Mouse (Mus musculus): ENCODE measurements around the gene Sec24d.
"Not testable (repeated sequence)": the region's sequence is repeated elsewhere in the genome, so short reads cannot be mapped to it uniquely, and the experiment has no call there.

The Sec24d gene

GRCm38 (mm10) chr3:123336951-123337350, 69.7 kb downstream of the Sec24d start:
- in situ Hi-C loops (cut with MboI, MseI) = no loop called here

GRCm38 (mm10) chr3:123337853-123338252, 70.6 kb downstream of the Sec24d start:
- in situ Hi-C loops (cut with MboI, MseI) = no loop called here

- in situ Hi-C loops (cut with MboI, MseI) = no loop called here
Measured at GRCm38 (mm10) chr3:123338666-123339195, 71.5 kb downstream of the Sec24d start.

- in situ Hi-C loops (cut with MboI, MseI) = no loop called here
Measured at GRCm38 (mm10) chr3:123341049-123341448, 73.8 kb downstream of the Sec24d start.

- in situ Hi-C loops (cut with MboI, MseI) = no loop called here
Measured at GRCm38 (mm10) chr3:123343690-123344089, 76.4 kb downstream of the Sec24d start.

- in situ Hi-C loops (cut with MboI, MseI) = no loop called here
Measured at GRCm38 (mm10) chr3:123348080-123348802, 81.0 kb downstream of the Sec24d start.

- in situ Hi-C loops (cut with MboI, MseI) = loop anchor here (10.0 kb wide), 2 partner anchors 116 to 186 kb away; partner anchors contain the start of gene Synpo2
Measured at GRCm38 (mm10) chr3:123350602-123351001, 83.3 kb downstream of the Sec24d start.

- in situ Hi-C loops (cut with MboI, MseI) = loop anchor here (10.0 kb wide), 2 partner anchors 117 to 187 kb away; partner anchors contain the start of gene Synpo2
Measured at GRCm38 (mm10) chr3:123351519-123351918, 84.3 kb downstream of the Sec24d start.

- in situ Hi-C loops (cut with MboI, MseI) = loop anchor here (10.0 kb wide), 2 partner anchors 118 to 188 kb away; partner anchors contain the start of gene Synpo2
Measured at GRCm38 (mm10) chr3:123353183-123353582, 85.9 kb downstream of the Sec24d start.

- in situ Hi-C loops (cut with MboI, MseI) = loop anchor here (10.0 kb wide), 2 partner anchors 119 to 189 kb away; partner anchors contain the start of gene Synpo2
Measured at GRCm38 (mm10) chr3:123353661-123354060, 86.4 kb downstream of the Sec24d start.

- in situ Hi-C loops (cut with MboI, MseI) = loop anchor here (10.0 kb wide), 2 partner anchors 120 to 190 kb away; partner anchors contain the start of gene Synpo2
Measured at GRCm38 (mm10) chr3:123354388-123354787, 87.1 kb downstream of the Sec24d start.

GRCm38 (mm10) chr3:123356377-123356991, 89.2 kb downstream of the Sec24d start:
- in situ Hi-C loops (cut with MboI, MseI) = loop anchor here (10.0 kb wide), 2 partner anchors 122 to 192 kb away; partner anchors contain the start of gene Synpo2

- in situ Hi-C loops (cut with MboI, MseI) = not testable (repeated sequence)
Measured at GRCm38 (mm10) chr3:123366820-123367219, 99.6 kb downstream of the Sec24d start.

GRCm38 (mm10) chr3:123369161-123369560, 101.9 kb downstream of the Sec24d start:
- in situ Hi-C loops (cut with MboI, MseI) = no loop called here

- in situ Hi-C loops (cut with MboI, MseI) = no loop called here
Measured at GRCm38 (mm10) chr3:123370927-123371326, 103.7 kb downstream of the Sec24d start.

- in situ Hi-C loops (cut with MboI, MseI) = no loop called here
Measured at GRCm38 (mm10) chr3:123371766-123372535, 104.7 kb downstream of the Sec24d start.

- in situ Hi-C loops (cut with MboI, MseI) = no loop called here
Measured at GRCm38 (mm10) chr3:123376562-123376961, 109.3 kb downstream of the Sec24d start.

- in situ Hi-C loops (cut with MboI, MseI) = loop anchor here (5.0 kb wide), 1 partner anchor 123 kb away; no protein-coding TSS in a partner anchor
Measured at GRCm38 (mm10) chr3:123384435-123384834, 117.2 kb downstream of the Sec24d start.

GRCm38 (mm10) chr3:123385118-123385485, 117.8 kb downstream of the Sec24d start:
- in situ Hi-C loops (cut with MboI, MseI) = loop anchor here (5.0 kb wide), 1 partner anchor 57 kb away; no protein-coding TSS in a partner anchor

GRCm38 (mm10) chr3:123385486-123386156, 118.4 kb downstream of the Sec24d start, which contains the start of gene Mettl14:
Mettl14 (minus strand) TSS chr3:123386108.
- in situ Hi-C loops (cut with MboI, MseI) = loop anchor here (5.0 kb wide), 1 partner anchor 57 kb away; no protein-coding TSS in a partner anchor
